Mouse (Mus musculus): ENCODE data around the gene Maea.
"Not testable (repeated sequence)": the region's sequence is repeated elsewhere in the genome, so short reads cannot be mapped to it uniquely, and the experiment has no call there.

Maea gene

DNA sequence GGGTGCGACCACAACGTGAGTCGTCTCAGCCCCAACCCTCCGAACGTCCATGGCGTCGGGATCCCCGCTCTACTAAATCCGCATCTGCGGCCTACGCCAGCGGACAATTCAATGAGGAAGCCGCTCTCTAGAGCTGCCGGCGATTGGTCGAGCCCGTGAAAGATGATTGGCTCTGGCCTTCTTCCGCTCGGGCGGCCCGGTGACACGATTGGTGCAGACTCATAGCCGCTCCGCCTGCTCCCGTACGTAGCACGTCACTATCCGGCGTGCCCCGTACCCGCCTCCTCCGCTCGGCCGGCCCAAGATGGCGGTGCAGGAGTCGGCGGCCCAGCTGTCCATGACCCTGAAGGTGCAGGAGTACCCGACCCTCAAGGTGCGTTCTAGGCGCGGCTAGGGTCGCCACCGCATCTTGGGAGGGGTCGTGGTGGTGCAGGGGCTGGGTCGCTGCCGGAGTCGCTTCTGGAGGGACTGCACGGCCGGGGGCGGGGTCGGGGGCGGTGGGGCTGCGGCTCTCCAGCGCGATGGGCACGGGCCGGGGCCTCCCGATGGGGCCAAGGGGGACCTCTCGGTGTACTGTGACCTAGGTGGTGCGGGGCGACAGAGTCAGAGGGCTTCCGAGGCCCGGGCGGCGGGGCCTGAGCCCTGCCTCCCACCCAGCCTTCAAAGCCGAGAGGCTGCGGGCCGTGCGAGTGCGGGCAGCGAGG lies at the start of gene Maea:
TSS of gene Maea (plus strand) at position 237 of the 704 bp plus-strand sequence.
- DNase-seq (ENCODE audit: low read depth, low spot score): peak; percentile 97

DNA sequence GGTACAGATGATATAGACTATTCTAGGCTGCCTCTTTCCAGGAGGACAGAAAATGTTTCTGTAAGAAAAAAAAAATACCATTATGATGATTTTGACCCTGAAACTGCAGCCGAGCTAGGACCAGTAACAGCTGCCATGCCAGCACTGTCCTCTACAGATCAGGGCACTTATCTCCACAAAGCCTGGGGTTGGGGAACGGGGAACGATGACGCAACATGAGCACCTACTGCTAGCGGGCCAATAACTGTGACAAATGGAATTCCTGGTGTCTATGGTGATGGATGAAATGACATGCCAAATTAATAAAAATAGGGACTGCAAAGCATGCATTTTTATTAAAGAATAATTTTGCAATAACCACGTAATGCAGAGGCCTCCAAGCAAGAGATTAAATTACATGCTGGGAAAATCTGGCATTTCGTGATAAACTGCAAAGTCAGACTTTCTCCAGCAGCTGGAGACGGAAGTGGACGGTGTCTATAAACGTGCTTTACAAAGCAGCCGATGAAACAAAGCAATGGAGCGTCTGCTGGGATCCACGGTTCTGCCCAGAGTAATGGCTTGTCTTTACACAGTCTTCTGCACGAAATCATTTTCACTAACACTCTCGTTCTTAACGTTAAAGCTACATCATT lies 41.4 kb upstream of the Maea start:
- no peak for DNase-seq (ENCODE audit: low read depth, low spot score)

DNA sequence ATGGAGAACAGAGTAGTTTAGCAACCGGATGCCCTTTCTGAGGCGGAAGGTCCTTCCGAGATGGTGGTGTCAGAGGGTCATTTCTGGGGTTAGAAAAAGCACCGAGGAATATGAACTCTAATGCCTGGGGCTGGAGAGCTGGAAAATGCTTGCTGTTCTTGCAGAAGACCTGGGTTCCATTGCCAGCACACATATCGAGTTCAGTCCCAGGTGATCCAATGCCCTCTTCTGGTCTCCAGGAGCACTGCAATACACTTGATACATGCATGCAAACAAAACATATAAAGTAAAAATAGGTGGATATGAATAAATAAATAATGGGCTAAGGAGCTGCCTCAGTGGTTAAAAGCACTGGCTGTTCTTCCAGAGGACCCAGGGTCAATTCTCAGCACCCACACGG lies 38.1 kb upstream of the Maea start:
- peak; percentile 53 for DNase-seq (ENCODE audit: low read depth, low spot score)

DNA sequence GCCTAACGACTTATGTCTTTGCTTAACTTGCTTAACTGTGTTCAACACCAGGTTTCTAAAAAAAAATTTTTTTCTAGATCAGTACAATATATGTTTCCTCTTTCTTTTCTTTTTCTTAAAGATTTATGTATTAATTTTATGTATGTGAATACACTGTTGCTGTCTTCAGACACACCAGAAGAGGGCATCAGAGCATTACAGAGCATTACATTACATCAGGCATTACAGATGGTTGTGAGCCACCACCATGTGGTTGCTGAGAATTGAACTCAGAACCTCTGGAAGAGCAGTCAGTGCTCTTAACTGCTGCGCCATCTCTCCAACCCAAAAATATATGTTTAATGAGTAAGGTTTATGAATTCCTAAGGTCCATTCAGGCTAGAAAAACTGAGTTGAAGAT lies 33.5 kb upstream of the Maea start:
- DNase-seq (ENCODE audit: low read depth, low spot score): peak; percentile 23

DNA sequence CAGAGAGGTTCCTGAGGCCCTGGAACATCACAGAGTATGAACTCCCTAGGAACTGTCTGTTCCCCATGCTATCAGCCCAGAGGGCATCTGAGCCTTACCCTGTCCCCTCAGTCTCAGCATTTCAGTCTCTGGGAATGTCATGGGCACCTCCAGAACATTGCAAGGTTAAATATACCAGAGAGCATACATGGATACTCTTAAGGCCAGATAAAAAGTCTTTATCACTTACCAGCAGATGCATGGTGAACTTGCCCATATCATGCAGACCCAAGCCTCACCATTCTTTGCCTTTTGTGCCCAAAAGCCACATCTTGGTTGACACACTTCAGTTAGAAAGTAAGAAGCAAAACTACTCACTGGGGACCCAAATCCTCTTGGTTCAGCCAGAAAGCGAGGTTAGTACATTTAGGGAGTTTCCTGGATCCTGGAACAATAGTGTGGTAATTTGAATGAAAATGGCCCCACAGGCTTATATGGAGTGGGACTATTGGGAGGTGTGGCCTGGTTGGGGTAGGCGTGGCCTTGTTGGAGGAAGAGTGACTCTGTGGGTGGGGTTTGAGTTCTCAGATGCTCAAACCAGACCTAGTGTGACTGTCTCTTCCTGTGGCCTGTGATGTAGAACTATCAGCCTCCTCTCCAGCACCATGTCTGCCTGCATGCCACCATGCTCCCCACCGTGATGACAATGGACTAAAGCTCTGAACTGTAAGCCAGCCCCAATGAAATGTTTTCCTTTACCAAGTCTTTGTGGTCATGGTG lies 24.4 kb upstream of the Maea start:
- DNase-seq (ENCODE audit: low read depth, low spot score): peak; percentile 65

DNA sequence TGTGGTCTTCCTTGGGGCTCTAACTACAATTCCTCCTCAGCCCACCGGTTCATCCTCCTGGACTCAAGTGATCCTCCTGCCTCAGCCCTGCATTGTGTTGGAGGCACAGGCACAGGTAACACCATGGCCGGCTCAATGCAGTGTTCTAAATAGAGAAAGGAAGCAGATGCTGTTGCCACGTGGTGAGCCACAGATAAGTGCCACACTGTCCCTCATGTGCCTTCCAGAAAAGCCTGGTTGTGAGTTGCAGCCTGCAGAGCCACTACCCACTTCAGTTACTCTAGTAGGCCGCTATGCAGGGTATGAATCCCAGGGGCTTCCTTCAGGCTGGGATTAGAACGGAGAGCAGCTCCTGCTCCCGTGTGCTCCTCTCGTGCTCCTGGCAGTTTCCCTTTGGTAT lies 23.1 kb upstream of the Maea start:
- no peak for DNase-seq (ENCODE audit: low read depth, low spot score)

DNA sequence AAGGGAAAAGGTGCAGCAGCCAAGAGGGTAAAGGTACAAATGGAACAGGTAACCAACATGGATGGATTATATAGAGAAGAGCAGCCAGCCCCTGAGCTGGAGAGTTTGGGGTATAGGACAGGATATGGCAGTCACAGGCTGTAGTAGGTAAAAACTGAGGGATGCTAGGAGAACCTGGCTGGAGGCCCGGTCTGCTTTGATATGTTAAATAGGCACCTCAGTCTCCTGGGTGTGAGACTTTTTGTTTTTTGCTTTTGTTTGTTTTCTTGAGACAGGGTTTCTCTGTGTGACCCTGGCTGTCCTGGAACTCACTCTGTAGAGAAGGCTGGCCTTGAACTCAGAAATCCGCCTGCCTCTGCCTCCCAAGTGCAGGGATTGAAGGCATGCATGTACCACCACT lies 10.8 kb upstream of the Maea start:
- no peak for DNase-seq (ENCODE audit: low read depth, low spot score)

DNA sequence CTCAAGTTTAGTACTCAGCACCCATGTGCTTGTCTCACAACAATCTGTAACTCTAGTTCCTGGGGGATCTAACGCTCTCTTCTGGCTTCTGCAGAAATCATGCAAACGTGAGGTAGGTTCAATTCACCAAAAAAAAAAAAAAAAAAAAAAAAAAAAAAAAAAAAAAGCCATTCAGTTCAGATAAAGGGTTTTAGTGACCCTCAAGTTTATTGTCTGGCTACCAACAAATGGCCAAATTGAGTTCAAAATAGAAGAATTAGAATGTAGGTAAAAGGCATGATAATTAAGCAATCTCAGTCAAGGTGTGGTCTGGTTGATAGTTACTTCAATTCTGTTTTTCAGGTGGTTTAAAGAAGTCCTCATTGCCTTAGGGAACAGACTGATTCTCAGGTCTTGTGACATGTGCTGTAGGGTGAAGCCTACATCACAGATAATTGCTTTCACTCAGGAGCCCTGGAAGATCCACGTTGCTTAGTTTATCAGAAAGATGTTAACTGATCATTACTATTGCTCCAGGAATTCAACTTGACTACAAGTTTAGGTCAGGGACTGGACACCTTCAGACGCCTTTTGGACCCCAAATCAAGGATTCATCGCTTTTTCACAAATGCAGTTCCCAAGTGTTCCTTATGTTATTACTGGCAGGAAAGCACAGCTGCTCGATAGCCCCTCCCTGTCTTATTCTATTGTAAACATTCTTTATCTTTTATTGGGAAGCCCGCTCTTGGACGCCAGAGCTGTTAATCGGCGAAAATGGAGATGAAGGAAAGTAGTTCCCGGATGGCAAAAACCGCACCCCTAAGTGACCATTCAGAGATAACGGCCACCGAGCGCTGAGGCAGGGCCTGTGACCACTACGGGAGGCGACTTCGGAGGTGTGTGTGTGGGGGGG lies 682 bp upstream of the Maea start:
- DNase-seq (ENCODE audit: low read depth, low spot score): no peak

DNA sequence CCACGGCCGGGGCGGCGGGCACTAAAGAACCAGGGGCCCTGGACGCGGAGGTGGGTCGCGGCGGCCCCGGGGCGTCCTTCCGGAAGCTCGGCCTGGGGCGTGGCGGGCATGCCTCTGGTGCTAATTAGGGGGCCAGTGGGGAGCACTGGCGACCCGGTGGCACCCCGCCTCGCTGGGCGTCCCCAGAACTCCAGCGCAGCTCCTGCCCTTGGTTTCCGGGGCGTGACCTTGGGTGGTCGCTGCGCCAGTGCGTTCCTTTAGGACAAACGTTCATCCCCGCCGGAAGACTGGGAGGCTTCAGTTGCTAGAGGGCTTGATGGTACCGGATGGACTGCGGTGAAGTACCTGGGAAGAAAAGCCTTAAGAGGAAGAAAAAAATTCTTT lies 660 bp downstream of the Maea start:
- DNase-seq (ENCODE audit: low read depth, low spot score): peak; percentile 52

DNA sequence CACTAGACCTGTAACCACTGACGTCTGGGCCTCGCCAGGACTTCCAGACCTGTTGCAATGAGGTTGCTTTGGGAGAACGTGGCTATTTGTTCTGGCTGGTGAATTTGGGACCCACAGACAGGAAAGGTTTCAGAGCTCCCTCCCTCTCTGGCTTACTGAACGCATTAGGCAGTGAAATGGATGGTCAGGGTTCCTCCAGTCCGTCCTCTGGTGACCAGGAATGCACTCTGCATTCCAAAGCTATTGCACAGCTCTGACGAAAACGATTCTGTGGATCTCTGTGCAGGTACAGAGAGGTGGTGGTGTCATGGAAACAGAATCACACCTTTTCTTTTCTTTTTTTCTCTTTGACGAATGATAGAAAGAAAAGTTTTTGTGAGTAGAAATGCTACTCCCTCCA lies 1.9 kb downstream of the Maea start:
- DNase-seq (ENCODE audit: low read depth, low spot score): no peak

DNA sequence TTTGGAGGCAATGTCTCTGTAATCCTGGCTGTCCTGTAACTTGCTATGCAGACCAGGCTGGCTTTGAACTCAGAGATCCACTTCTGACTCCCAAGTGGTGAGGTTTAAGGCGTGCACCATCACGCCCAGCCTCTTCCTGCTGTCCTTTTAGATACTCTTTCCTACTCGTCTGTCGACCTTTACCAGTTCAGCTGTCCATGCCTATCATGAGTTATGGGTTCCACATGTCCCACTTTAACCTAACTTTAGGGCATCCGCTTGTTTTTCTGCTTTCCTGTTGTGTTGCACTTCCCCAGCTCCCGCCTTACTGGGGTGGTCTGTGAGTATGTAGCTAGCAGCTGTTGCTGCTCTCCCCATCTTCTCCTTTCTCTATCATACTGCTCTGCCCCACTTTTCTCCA lies 5.9 kb downstream of the Maea start:
- DNase-seq (ENCODE audit: low read depth, low spot score): no peak

DNA sequence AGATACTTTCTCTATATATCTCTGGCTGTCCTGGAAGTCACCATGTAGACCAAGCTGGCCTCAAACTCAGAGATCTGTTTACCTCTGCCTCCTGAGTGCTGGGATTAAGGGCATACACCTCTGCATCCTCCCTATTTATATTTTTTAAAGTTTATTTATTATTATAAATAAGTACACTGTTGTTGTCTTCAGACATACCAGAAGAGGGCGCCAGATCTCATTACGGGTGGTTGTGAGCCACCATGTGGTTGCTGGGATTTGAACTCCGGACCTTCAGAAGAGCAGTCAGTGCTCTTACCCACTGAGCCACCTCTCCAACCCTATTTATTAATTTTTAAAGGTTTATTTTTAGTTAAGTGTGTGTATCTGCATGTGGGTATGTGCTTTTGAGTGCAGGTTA lies 6.9 kb downstream of the Maea start:
- not testable (repeated sequence) for DNase-seq (ENCODE audit: low read depth, low spot score)

DNA sequence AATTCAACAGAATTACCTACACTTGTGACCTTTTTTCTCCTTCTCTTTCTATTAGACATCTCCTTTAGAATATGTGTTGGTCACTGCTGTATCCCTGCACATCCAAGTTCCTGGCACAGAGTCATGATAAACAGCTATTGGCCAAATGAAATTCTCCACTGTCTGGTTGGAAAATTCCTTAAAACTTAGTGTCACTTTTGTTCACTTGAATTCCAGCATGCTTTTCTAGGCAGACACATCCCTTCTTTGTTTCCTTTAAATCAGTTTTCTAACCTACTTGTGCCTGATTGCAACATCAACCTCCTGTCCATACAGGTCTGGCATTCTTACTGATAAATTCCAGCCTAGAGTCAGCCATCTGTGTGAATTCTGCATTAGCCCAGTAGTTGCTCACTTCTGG lies 7.5 kb downstream of the Maea start:
- no peak for DNase-seq (ENCODE audit: low read depth, low spot score)

DNA sequence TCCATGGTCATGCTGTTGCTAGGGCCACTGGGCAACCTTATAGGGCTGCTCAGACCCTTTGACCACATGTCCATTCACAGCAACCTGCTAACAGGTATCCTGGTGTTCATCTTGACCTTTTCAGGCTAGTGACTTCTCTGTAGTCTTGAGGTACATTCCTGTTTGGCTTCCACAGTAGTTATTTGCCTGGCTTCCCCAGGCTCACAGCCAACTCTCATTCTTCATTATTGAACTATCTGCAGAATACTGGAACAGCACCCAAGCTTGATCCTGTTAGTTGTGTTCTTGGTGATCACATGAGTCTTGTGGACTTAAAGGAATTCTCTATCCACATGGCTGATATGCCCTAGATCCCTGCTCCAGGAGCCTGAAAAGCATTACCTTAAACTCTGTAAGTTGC lies 8.3 kb downstream of the Maea start:
- DNase-seq (ENCODE audit: low read depth, low spot score): no peak

DNA sequence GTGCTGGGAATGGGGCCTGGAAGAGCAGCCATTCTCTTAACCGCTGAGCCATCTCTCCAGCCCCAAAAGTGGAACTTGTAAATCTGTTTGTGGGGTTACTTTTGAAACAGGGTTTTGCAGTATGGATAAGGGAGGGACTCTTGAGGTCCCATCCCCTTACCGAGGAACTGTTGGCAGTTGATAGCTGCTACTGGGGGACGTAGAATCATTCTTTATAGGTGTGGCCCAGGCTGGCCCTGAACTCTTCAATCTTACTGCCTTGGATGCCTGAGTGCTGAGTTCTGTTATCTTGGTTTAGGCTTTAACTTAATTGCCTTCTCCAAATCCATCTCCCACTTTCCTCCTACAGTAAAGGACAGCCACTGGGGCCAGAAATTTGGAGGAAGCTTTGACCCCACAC lies 8.8 kb downstream of the Maea start:
- DNase-seq (ENCODE audit: low read depth, low spot score): no peak

DNA sequence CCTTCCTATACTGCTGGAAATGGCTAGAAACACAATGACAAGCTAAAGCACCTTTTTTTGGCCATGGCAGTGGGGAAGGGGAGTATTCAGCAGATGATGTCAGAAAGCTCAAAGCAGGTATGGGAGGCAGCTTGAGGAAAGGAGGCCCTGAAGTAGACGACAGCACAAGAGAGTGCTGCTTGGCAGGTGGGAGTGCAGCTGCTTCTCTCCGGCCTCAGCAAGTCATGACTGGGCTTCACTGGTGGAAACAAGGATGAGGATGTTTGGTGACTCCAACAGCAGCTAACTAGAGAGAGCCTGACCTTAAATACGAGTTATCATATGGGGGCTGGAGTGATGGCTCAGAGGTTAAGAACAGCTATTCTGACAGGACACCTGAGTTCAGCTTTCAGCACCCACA lies 12.3 kb downstream of the Maea start:
- DNase-seq (ENCODE audit: low read depth, low spot score): peak; percentile 41

DNA sequence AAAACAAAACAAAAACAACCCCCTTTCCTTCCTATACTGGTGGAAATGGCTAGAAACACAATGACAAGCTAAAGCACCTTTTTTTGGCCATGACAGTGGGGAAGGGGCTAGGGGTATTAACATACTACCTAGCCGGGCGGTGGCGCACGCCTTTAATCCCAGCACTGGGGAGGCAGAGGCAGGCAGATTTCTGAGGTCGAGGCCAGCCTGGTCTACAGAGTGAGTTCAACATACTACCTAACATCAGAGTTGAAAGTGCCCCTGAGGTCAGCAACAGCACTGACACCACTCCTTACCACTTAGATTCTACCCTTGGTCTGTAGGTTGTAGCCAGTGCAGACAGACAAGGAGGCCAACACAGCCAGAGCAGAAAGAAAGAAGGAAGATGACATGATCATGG lies 13.9 kb downstream of the Maea start:
- DNase-seq (ENCODE audit: low read depth, low spot score): no peak

DNA sequence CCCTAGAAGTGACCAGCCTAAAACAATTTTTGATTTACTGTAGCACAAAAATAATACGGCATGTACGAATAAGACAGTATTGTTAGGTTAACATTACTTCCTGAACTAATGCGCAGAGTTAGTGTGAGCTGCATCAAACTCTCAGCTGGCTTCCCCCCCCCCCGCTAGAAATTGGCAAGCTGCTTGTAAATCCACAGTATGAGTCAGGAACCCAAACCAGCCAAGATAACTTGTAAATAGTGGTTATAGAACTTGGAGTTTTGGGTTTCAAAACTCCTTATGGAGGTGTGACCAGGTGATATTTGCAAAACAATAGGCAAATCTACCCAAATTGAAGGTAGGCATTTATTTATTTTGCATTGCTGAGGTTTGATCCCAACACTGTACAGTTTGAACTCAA lies 14.4 kb downstream of the Maea start:
- DNase-seq (ENCODE audit: low read depth, low spot score): no peak

DNA sequence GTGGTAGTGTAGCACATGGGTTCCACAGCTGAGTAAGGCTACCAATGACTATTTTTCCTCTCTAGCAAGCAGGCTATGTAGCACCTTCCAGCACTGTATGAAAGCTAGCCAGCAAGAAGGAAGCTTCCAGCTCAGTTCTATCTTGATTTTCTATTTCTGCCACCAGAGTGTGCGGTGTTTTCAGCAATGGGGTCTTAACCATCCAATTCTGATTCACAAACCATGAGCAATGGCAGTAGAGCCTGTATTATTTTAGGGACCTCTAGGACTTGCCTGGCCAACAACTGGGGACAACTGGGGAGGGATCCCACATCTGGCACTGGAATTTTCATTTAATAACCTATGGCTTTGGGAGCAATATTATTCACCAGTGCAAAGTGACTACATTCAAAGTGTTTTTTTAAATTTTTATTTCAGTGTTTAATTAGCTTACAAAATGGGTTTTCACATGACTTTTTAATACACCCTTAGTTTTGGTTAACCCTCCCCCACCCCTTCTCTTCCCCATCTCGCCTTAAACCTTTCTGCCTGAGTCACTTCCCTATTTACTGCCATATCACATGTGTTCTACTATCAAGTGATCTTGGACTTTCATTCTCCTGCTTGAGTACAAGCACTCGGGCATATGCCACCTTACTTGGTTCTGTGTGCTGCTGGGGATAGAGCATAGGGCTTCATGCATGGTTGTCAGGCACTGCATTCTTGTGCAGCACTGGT lies 16.4 kb downstream of the Maea start:
- peak; percentile 77 for DNase-seq (ENCODE audit: low read depth, low spot score)

DNA sequence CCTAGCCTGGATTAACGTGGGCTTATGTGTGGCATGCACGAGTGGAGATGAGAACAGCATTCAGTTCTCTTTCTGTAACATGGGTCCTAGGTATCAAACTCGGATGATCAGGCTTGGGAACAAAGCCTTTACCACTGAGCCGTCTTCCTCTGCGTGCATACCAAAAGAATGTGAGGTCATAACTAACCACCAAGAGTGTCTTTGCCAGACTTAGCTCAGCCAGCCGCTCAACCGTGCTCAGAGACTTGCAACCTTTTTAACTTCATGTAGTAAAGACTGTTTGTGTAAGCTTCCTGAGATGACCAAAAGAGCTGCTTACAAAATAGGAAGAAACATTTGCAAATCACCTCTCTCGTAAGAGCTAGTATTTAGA lies 16.9 kb downstream of the Maea start:
- DNase-seq (ENCODE audit: low read depth, low spot score): no peak

DNA sequence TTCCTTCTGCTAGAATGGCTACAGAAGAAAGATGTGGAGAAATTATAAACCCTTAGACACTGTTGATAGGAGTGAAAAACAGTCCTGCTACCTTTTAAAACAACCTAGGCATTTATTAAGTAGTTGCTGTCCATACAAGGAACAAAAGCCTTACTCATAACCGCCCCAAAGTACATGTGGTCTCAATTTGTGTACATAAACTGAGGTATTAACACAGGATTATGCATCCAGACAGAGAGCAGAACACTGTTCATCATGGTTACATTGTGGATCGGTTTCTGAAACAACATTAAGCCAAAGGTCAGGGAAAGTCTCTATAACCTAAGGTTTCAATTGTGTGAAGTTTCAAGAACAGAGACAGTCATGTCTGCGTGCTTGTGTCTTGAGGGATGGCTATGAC lies 17.7 kb downstream of the Maea start:
- DNase-seq (ENCODE audit: low read depth, low spot score): no peak
